Mouse (Mus musculus): ENCODE results near the gene Ccdc177. TPM values are rescaled to one million over a fixed set of nuclear protein-coding genes. Genes with fewer than 3 reads are reported as not detected.

Ccdc177 gene
- polyA plus RNA-seq, 1 experiment, result not detected

- TF ChIP-seq POLR2A (IDR thresholded peaks at IDR 0.05; ENCODE audit: borderline replicate concordance, control insufficient read depth, low read depth, low read length), result no peak
- 89% methylated on average over 15 of the region's 15 CpGs for WGBS
- no peak overlapping the region for H3K4me3 ChIP-seq (replicated peaks; ENCODE audit: control insufficient read depth, low read depth, low read length)
- no peaks in the 10 kb centered on the region for H3K4me1 ChIP-seq (ENCODE audit: control insufficient read depth, insufficient read depth, low read length)
- H3K27ac ChIP-seq (ENCODE audit: control insufficient read depth, insufficient read depth, low read depth, low read length, poor library complexity), result no peak overlapping the region
These were observed 39.0 kb downstream of the Ccdc177 start for GRCm38 (mm10) chr12:80721458-80721857.

DNA sequence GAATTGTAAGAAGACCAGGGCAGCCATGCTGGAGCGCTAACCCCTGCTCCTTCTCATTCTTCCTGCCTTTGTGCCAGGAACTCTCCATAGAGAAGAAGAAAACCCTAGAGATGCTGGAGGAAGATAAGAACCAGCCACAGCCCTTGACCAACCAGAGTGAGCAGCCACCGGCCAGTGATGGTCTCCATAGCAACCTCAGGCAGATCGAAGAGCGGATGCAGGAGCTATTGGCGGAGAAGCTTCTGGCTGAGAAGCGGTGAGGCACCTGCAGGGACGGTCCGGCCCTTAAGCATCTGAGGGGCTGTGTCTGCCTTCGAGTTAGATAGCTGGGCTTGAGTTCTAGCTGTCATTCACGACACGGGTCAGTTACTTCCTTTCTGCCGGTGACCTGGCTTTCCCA, 40.0 kb downstream of the Ccdc177 start:
- H3K4me1 ChIP-seq (ENCODE audit: control insufficient read depth, insufficient read depth, low read length), result no peaks in the 10 kb centered on the region
- no peak for TF ChIP-seq CTCF (IDR thresholded peaks at IDR 0.05; ENCODE audit: control insufficient read depth, insufficient read depth, low read length)
- TF ChIP-seq POLR2A (IDR thresholded peaks at IDR 0.05; ENCODE audit: borderline replicate concordance, control insufficient read depth, low read depth, low read length), result no peak
- WGBS, result 82% methylated on average over 12 of the region's 12 CpGs
- no peak overlapping the region for H3K4me3 ChIP-seq (replicated peaks; ENCODE audit: control insufficient read depth, low read depth, low read length)
- H3K27ac ChIP-seq (ENCODE audit: control insufficient read depth, insufficient read depth, low read depth, low read length, poor library complexity), result no peak overlapping the region

- Histone ChIP-seq H3K4me3 (replicated peaks; ENCODE audit: control insufficient read depth, low read depth, low read length) (no peak overlapping the region), H3K4me1 (ENCODE audit: control insufficient read depth, insufficient read depth, low read length) (no peaks in the 10 kb centered on the region), H3K27ac (ENCODE audit: control insufficient read depth, insufficient read depth, low read depth, low read length, poor library complexity) (no peak overlapping the region)
- 0% methylated on average over 2 of the region's 2 CpGs for WGBS
- no peak for TF ChIP-seq POLR2A (IDR thresholded peaks at IDR 0.05; ENCODE audit: borderline replicate concordance, control insufficient read depth, low read depth, low read length)
- no peak for TF ChIP-seq CTCF (IDR thresholded peaks at IDR 0.05; ENCODE audit: control insufficient read depth, insufficient read depth, low read length)
These were observed 41.3 kb downstream of the Ccdc177 start for GRCm38 (mm10) chr12:80719141-80719540.

GRCm38 (mm10) chr12:80715915-80716314, 44.6 kb downstream of the Ccdc177 start:
- Histone ChIP-seq H3K4me3 (replicated peaks; ENCODE audit: control insufficient read depth, low read depth, low read length) (no peak overlapping the region), H3K4me1 (ENCODE audit: control insufficient read depth, insufficient read depth, low read length) (no peaks in the 10 kb centered on the region), H3K27ac (ENCODE audit: control insufficient read depth, insufficient read depth, low read depth, low read length, poor library complexity) (no peak overlapping the region)
- TF ChIP-seq CTCF (IDR thresholded peaks at IDR 0.05; ENCODE audit: control insufficient read depth, insufficient read depth, low read length), result no peak
- TF ChIP-seq POLR2A (IDR thresholded peaks at IDR 0.05; ENCODE audit: borderline replicate concordance, control insufficient read depth, low read depth, low read length), result no peak
- WGBS, result 80% methylated on average over 6 of the region's 6 CpGs

GRCm38 (mm10) chr12:80706915-80707604, 53.4 kb downstream of the Ccdc177 start:
- TF ChIP-seq POLR2A (IDR thresholded peaks at IDR 0.05; ENCODE audit: borderline replicate concordance, control insufficient read depth, low read depth, low read length) (no peak), CTCF (IDR thresholded peaks at IDR 0.05; ENCODE audit: control insufficient read depth, insufficient read depth, low read length) (no peak)
- 36% methylated on average over 6 of the region's 6 CpGs for WGBS
- Histone ChIP-seq H3K4me3 (replicated peaks; ENCODE audit: control insufficient read depth, low read depth, low read length) (no peak overlapping the region), H3K27ac (ENCODE audit: control insufficient read depth, insufficient read depth, low read depth, low read length, poor library complexity) (no peak overlapping the region), H3K4me1 (ENCODE audit: control insufficient read depth, insufficient read depth, low read length) (no peaks in the 10 kb centered on the region)

GRCm38 (mm10) chr12:80706208-80706914, 54.1 kb downstream of the Ccdc177 start:
- Histone ChIP-seq H3K27ac (ENCODE audit: control insufficient read depth, insufficient read depth, low read depth, low read length, poor library complexity) (no peak overlapping the region), H3K4me3 (replicated peaks; ENCODE audit: control insufficient read depth, low read depth, low read length) (no peak overlapping the region), H3K4me1 (ENCODE audit: control insufficient read depth, insufficient read depth, low read length) (no peaks in the 10 kb centered on the region)
- 59% methylated on average over 11 of the region's 11 CpGs for WGBS
- TF ChIP-seq CTCF (IDR thresholded peaks at IDR 0.05; ENCODE audit: control insufficient read depth, insufficient read depth, low read length), result no peak
- TF ChIP-seq POLR2A (IDR thresholded peaks at IDR 0.05; ENCODE audit: borderline replicate concordance, control insufficient read depth, low read depth, low read length), result no peak

Other genes with a start within 250 kb of the Ccdc177 start
- gene Galnt16, start 242.4 kb downstream of the Ccdc177 start, polyA plus RNA-seq (2011; ENCODE audit: insufficient read depth, insufficient read length, low replicate concordance, missing spikeins), result not detected in 2 replicates
- gene Slc39a9, start 116.8 kb downstream of the Ccdc177 start, polyA plus RNA-seq (2011; ENCODE audit: insufficient read depth, insufficient read length, low replicate concordance, missing spikeins), result 4.7 and 6.9 TPM in 2 replicates
- 18.9 and 23.6 TPM in 2 replicates for gene Erh, start 116.3 kb downstream of the Ccdc177 start, polyA plus RNA-seq (2011; ENCODE audit: insufficient read depth, insufficient read length, low replicate concordance, missing spikeins)
- gene Plekhd1, start 68.1 kb downstream of the Ccdc177 start, polyA plus RNA-seq (2011; ENCODE audit: insufficient read depth, insufficient read length, low replicate concordance, missing spikeins), result not detected in 2 replicates
- gene Susd6, start 29.8 kb upstream of the Ccdc177 start, polyA plus RNA-seq (2011; ENCODE audit: insufficient read depth, insufficient read length, low replicate concordance, missing spikeins), result 10.0 and 17.3 TPM in 2 replicates
- gene Srsf5, start 184.8 kb upstream of the Ccdc177 start, polyA plus RNA-seq (2011; ENCODE audit: insufficient read depth, insufficient read length, low replicate concordance, missing spikeins), result 400 and 411 TPM in 2 replicates
- gene Slc10a1, start 208.0 kb upstream of the Ccdc177 start, polyA plus RNA-seq (2011; ENCODE audit: insufficient read depth, insufficient read length, low replicate concordance, missing spikeins), result 1.8 TPM in 1 of 2 replicates, not detected in the other